Mouse (Mus musculus) megakaryocyte, adult 5-6 weeks (primary cell): ENCODE measurements at regions not wholly inside any gene's neighbourhood (a gene's known extent, or its start where the extent isn't known, plus 50 kb on each side); places are given as distances from the start of the nearest gene placed in this dataset.
A peak's percentile ranks its signal among the peaks of the same experiment; 100 is the strongest.
"Not testable (repeated sequence)": the region's sequence is repeated elsewhere in the genome, so short reads cannot be mapped to it uniquely, and the experiment has no call there.

Experiments
- ATAC-seq: 2 replicates; pipeline ENCODE4 v1.8.0; 2016; ENCODE audit warnings: mild to moderate bottlenecking, inconsistent platforms; ENCODE audit not compliant: poor library complexity, severe bottlenecking

- no peak for ATAC-seq
Measured at GRCm38 (mm10) chr1:143258470-143259215, 381.8 kb upstream of the B3galt2 start.

- no peak for ATAC-seq
Measured at GRCm38 (mm10) chr1:143263263-143264038, 377.0 kb upstream of the B3galt2 start.

GRCm38 (mm10) chr1:143265216-143265615 lies 375.2 kb upstream of the B3galt2 start:
- no peak for ATAC-seq

GRCm38 (mm10) chr1:143286274-143286967 lies 354.0 kb upstream of the B3galt2 start:
- peak; percentile 68 for ATAC-seq

GRCm38 (mm10) chr1:143287448-143287847 lies 353.0 kb upstream of the B3galt2 start:
- peak; percentile 66 for ATAC-seq

GRCm38 (mm10) chr1:143296555-143296954 lies 343.9 kb upstream of the B3galt2 start:
- ATAC-seq: no peak

- peak; percentile 37; the same call in 1 of the 2 replicates for ATAC-seq
Measured at GRCm38 (mm10) chr1:143307379-143307778, 333.1 kb upstream of the B3galt2 start.

- ATAC-seq: no peak
Measured at GRCm38 (mm10) chr1:143318381-143318780, 322.1 kb upstream of the B3galt2 start.

- ATAC-seq: peak; percentile 95
Measured at GRCm38 (mm10) chr1:143319568-143319967, 320.9 kb upstream of the B3galt2 start.

- ATAC-seq: no peak
Measured at GRCm38 (mm10) chr1:143351388-143351787, 289.1 kb upstream of the B3galt2 start.

- not testable (repeated sequence) for ATAC-seq
Measured at GRCm38 (mm10) chr1:143360256-143360655, 280.2 kb upstream of the B3galt2 start.

GRCm38 (mm10) chr1:143391851-143392250 lies 248.6 kb upstream of the B3galt2 start:
- ATAC-seq: no peak
